Mouse (Mus musculus) cerebellum, adult 2 months (tissue): ENCODE results near the gene Fbxo9. TPM values are rescaled to one million over a fixed set of nuclear protein-coding genes. Genes with fewer than 3 reads are reported as not detected.

Experiments
- DNase-seq, 2 experiments: peaks; one replicate each; pipeline ENCODE4 v3.0.0; 2021
- H3K27ac ChIP-seq: fragments of 200-500 bp; 2 replicates; pipeline ENCODE4 v1.5.1; 2012; ENCODE audit warnings: low read length, control low read depth, inconsistent platforms; ENCODE audit not compliant: insufficient read depth
- H3K27me3 ChIP-seq: fragments of 200-500 bp; 2 replicates; pipeline ENCODE4 v1.6.1; 2012; ENCODE audit warnings: inconsistent platforms, mild to moderate bottlenecking, low read length, moderate library complexity; ENCODE audit not compliant: control insufficient read depth, insufficient read depth
- H3K4me1 ChIP-seq: fragments of 200-500 bp; 2 replicates; pipeline ENCODE4 v1.6.1; 2011; ENCODE audit warnings: low read length; ENCODE audit not compliant: control insufficient read depth, insufficient read depth
- H3K4me3 ChIP-seq: fragments of 200-500 bp; replicated peaks from 2 replicates; pipeline ENCODE3; 2011; ENCODE audit warnings: mild to moderate bottlenecking, low read depth, low read length, control low read depth; ENCODE audit not compliant: insufficient read depth
- CTCF ChIP-seq: fragments of 200-500 bp; IDR thresholded peaks from 2 replicates; pipeline ENCODE4 v1.5.1; 2011; ENCODE audit warnings: low read depth, mild to moderate bottlenecking, control low read depth, low read length, moderate library complexity, borderline replicate concordance; ENCODE audit not compliant: insufficient read depth
- POLR2A ChIP-seq: fragments of 200-500 bp; IDR thresholded peaks from 2 replicates; pipeline ENCODE4 v1.6.1; 2011; ENCODE audit warnings: low read length, control low read depth, borderline replicate concordance; ENCODE audit not compliant: insufficient read depth
- WGBS: fragments of 180-500 bp; shearing (Covaris S2); methylation state at CpG from one replicate; pipeline ENCODE4 v1.1.7; 2018; 5-methylcytosine and 5-hydroxymethylcytosine counted together
- polyA plus RNA-seq: library from polyadenylated mRNA; depleted of rRNA; stranded (reverse); fragments of >200 nt; gene quantifications from 2 replicates; pipeline ENCODE4 v1.2.3, GENCODE M21; 2012

Fbxo9 gene
- polyA plus RNA-seq, 1 experiment, result 224 TPM

DNA sequence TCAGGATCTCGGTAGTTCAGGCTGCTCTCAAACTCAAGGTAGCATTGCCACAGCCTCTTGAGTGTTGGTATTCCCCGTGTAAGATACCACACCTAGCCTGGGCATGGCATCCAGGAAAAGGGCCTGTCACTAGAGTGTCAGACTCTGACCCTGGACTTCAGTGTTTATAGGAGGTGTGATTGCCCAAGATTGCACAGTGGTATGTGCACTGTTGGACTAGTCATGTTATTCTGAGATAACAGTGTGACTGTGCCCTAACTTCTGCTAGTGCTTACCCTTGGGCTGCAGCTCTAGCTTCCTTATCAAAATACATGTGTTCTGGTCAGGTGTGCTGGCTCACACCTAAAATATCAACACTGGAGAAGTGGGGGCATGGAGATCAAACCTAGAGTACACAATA lies 8.8 kb upstream of the Fbxo9 start:
- 97% methylated on average over 2 of the region's 2 CpGs for WGBS
- Histone ChIP-seq H3K4me3 (no peak overlapping the region), H3K27ac (no peak overlapping the region; the same call in 1 of the 2 replicates), H3K4me1 (peaks cover 12% of the 10 kb centered on the region), H3K27me3 (no peaks in the 10 kb centered on the region)
- no peak for TF ChIP-seq POLR2A
- TF ChIP-seq CTCF, result no peak
- DNase-seq, result no peak

DNA sequence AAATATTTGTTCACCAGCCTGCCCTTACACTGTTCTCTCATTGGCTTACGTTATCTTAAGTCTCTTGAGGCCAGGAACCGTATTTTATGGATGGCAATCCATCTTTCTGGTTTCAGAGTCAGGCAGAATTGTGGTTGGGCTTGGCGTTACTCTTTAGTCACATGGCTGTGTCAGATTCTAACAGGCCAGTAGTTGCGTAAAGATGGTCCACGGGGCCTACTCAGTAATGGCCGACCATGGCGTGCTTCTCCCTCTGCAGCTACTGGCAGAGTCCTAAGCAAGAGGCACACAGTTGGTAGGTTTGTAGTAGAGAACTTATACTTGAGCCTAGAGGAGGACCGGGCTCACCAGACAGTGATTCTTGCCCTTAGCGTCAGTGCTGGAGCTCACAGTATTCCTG lies 6.9 kb upstream of the Fbxo9 start:
- no peak overlapping the region for H3K27ac ChIP-seq
- H3K27me3 ChIP-seq, result no peaks in the 10 kb centered on the region
- TF ChIP-seq CTCF (no peak), POLR2A (no peak)
- H3K4me3 ChIP-seq, result no peak overlapping the region
- WGBS, result 91% methylated on average over 9 of the region's 9 CpGs
- peaks cover 12% of the 10 kb centered on the region for H3K4me1 ChIP-seq
- DNase-seq, result no peak

DNA sequence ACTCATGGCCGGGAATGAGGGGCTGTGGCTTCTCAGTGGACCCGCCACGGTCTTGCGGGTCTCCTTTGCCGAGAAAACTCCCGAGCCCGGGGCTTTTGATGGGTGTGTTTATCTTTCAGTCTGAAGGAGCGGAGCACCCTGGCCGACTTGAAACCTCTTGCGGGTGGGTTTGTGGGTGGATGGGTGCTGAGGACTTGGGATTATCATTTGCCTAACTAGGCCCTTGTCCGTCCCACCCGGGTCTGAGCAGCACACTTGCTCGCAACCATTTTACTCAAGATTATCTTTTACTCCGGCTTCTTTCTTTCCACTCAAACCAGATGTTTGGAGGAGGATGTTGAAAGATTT lies 4.6 kb upstream of the Fbxo9 start:
- H3K4me1 ChIP-seq, result peaks cover 12% of the 10 kb centered on the region
- under 1% methylated on average over 14 of the region's 14 CpGs for WGBS
- peak overlapping the region; percentile 69 for H3K4me3 ChIP-seq
- no peak for DNase-seq
- H3K27me3 ChIP-seq, result no peaks in the 10 kb centered on the region
- TF ChIP-seq CTCF (no peak), POLR2A (no peak)
- peak overlapping the region; percentile 90 for H3K27ac ChIP-seq

DNA sequence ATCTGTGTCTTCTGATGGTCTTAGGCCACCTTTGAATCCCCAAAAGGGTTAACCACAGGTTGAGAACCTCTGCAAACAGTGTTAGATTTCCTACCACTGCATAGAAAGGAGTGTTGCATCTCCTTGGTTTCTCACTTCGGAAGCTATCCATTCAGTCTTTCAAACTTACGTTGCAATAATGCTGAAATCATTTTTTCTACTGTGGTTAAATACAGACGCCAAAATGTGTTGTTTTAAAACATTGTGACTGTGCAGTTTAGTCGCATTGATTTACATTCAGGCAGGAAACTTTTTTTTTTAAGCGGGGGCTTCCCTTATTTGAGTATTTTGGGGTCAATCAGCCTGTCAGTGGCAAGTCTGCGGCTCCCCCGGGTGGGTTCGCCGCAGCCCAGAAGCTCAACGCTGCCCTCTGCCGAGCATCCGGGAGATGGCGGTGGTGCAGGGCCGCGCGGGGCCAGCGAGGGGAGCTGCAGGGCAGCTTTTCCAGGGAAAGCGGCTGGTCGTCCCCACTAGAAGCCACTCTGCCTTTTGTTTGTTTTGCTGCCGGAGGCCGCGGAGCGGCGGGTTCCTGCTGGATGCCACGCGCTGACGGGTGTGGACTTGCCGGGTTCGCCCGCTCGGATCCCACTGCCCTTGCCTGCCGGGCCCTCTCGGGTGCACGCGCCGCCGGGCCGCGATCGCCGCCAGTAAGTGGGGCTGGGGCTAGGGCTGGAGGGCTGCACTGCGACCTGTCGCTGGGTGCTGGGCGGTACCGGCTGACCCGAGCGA lies 4.1 kb upstream of the Fbxo9 start:
- DNase-seq, result peak; percentile 91 to 94
- no peaks in the 10 kb centered on the region for H3K27me3 ChIP-seq
- peak overlapping the region; percentile 90 for H3K27ac ChIP-seq
- under 1% methylated on average over 47 of the region's 47 CpGs for WGBS
- H3K4me3 ChIP-seq, result peak overlapping the region; percentile 69
- peaks cover 12% of the 10 kb centered on the region for H3K4me1 ChIP-seq
- TF ChIP-seq POLR2A, result peak; percentile 67
- peak; percentile 90 for TF ChIP-seq CTCF

DNA sequence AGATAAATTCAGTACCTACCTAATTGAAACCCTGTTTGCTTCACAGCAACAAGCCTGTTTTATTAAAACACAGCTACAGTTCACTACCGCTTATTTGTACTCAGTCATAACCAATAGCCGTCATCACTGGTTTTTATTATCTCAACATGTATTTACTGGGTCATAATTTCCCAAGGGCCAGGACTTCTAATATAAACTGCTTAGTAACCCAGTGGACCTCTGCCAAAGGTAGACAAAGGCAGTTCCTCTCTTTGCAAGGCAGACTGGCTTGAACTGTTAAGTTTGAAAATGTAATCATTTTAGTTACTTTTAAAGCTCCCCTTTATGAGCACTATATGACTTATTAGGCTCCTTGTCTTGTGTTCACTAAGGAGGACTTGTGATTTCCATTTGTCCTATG lies 2.6 kb upstream of the Fbxo9 start:
- TF ChIP-seq POLR2A (no peak), CTCF (no peak)

DNA sequence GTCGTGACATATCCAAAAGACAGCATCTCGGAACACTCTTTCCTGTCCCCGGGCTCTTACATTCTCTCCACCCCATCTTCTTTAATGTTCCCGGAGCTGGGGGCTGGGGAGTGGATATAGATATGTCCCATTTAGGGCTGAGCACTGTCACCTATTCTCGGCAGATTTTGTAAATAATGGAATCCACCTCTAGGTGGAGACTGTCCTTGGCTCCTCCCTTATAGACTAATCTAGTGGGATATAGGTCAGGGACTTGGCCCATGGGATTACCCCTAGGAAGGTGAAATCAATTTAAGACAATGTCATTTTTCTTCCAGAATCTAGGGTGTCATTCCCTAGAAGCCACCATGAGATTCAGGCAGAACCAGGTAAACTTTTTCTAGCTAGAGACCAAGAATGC lies 791 bp upstream of the Fbxo9 start:
- Histone ChIP-seq H3K4me1 (peaks cover 9% of the 10 kb centered on the region), H3K27me3 (no peaks in the 10 kb centered on the region), H3K4me3 (no peak overlapping the region), H3K27ac (no peak overlapping the region)
- no peak for TF ChIP-seq POLR2A
- TF ChIP-seq CTCF, result peak; percentile 31; the same call in 1 of the 2 replicates
- DNase-seq, result peak in 1 of 2 experiments; percentile 51
- WGBS, result 38% methylated on average over 5 of the region's 5 CpGs

More for the DNA sequence above, 2.6 kb upstream of the Fbxo9 start:
- no peak overlapping the region for H3K27ac ChIP-seq
- no peaks in the 10 kb centered on the region for H3K27me3 ChIP-seq
- WGBS, result 88% methylated on average over 2 of the region's 2 CpGs
- no peak for DNase-seq
- H3K4me1 ChIP-seq, result peaks cover 16% of the 10 kb centered on the region
- no peak overlapping the region for H3K4me3 ChIP-seq

DNA sequence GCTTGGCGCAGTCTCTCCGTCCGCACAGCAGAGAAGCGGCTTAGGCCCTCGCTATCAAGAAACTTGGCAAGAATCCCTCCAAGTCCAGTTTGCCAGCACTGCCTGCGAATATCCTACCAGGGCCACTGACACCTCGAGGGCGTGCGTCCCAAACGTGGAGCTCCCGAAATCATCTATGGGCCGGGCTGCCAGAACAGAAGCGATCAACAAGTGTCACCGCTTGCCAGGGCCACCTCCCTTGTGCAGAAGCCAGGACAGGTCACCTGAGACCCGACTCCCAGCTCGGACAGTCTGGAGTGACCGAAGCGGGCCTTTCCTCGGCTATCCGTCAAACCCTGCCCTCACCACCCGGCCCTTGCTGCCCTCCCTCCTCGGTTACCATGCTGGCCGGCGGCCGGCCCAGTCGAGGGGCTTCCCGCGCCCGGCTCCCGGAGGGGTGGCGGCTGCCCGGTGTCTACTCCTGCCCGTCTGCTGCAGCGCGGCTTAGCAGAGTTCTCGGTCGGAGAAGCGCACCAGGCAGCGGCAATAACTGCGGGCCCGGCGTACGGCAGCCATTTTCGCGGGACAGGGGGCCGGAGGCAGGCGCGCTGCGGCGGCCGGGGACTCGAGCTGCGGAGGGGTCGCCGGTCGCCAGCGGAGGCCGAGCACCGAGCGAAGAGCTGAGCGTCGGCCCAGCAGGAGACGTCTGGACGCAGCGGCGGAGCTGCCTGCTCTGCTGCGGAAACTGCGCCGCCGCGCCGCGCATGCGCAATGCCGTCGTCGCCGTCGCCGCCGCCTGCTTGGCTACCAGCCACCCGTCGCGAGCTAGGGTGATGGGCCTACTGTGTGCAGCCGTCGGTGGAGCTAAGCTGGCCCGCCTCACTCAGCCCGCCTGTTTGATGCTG lies 711 bp downstream of the Fbxo9 start:
- peak; percentile 85 to 89 for DNase-seq
- TF ChIP-seq CTCF (no peak), POLR2A (peak; percentile 88)
- peak overlapping the region; percentile 84 for H3K27ac ChIP-seq
- H3K4me3 ChIP-seq, result peak overlapping the region; percentile 70
- WGBS, result under 1% methylated on average over 88 of the region's 88 CpGs
- no peaks in the 10 kb centered on the region for H3K27me3 ChIP-seq
- peaks cover 4% of the 10 kb centered on the region for H3K4me1 ChIP-seq
